Mouse (Mus musculus) forelimb bud, embryonic 11.5 days (tissue): ENCODE measurements around the gene Tmem234.

Source experiments
- DNase-seq: peaks from one replicate; pipeline ENCODE4 v3.0.0-alpha.2; 2012; ENCODE audit warnings: low read depth, low spot score

The Tmem234 gene

DNA sequence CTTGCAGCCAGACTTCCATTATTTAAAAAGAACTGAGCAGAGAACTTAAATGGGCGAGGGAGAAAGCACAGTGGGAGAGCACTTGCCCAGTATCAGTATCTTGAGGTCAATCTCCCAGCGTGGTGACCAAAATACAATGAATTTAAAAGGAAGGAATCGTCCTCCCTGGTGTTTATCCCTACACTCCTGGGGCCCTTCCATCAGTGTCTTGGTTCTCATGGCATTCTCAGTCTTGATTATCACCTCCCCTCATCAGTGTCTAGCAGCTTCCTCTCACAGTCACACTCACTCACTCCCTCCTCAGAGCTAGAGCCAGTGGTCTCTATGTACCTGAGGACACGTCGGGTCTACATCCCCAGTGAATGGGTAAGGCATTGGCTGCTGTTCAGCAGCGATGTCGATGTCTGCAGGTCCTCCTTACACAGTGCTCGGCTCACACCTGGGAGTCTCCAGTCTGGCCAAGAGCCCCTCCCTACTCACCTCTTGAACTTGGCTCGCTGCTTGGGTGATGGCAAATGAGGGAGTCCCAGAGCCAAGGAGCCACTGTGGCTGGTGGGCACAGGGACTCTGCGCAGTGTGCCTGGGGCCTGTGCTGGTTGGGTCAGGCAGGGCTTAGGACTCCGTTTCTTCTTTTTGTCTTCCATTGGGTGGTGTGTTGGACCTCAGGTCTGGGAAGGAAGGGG, 21.8 kb downstream of the Tmem234 start:
- no peak for DNase-seq

DNA sequence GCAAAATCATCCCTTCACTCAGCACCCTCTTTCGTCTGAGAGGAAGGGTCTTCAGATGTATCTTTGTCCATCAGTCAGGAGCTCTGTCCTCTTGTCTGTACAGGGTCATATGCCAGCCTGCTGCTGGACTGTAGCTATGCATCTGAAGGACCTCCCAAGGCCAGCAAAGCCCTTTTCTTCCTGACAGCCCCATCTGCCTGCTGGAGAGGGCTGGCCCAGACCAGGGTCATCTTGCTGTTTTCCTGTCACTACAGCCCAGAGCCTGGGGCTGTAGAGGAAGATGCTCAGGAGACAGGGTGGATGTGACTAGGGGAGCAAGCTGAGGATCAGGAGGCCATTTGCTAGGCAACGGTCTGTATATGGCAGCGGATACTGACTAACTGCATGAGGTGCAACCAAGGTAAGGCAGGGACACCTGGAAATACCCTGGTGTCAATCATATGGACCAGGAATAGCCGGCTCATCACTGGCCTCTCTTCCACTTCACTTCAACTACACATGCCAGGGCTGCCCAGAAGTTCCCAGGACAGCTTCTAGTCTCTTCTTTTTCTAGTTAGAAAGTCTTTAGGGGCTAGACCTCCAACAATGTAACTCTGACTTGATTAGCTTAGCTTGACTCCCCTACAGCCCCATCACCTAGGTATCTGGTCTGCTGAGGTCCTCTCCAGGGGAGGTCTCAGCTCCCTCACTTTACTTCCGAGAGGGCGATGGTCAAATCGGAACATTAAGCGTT, 22.5 kb downstream of the Tmem234 start:
- DNase-seq = no peak

DNA sequence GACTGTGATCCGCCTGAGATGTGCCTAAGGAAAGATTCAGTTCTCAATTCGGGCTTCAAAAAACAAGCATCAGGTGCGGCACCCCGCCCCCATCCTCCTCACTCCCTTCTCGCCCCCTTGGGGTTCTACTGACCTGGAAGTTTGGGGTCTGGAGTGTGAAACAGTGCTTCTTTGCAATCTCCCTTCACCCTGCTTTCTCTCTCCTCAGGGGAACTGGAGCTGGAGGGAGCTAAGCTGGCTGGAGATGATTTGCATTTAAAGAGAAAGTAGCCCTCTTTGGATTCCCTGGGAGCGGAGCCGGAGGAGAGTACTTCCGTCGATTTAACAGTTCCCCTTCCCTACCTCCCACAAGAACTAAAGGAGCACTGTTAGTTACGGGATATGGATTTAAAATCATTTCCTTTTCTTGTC, 23.2 kb downstream of the Tmem234 start, which contains the start of gene Ccdc28b:
Gene Ccdc28b (minus strand): TSS at position 267 of the 411 bp plus-strand sequence.
- no peak for DNase-seq

DNA sequence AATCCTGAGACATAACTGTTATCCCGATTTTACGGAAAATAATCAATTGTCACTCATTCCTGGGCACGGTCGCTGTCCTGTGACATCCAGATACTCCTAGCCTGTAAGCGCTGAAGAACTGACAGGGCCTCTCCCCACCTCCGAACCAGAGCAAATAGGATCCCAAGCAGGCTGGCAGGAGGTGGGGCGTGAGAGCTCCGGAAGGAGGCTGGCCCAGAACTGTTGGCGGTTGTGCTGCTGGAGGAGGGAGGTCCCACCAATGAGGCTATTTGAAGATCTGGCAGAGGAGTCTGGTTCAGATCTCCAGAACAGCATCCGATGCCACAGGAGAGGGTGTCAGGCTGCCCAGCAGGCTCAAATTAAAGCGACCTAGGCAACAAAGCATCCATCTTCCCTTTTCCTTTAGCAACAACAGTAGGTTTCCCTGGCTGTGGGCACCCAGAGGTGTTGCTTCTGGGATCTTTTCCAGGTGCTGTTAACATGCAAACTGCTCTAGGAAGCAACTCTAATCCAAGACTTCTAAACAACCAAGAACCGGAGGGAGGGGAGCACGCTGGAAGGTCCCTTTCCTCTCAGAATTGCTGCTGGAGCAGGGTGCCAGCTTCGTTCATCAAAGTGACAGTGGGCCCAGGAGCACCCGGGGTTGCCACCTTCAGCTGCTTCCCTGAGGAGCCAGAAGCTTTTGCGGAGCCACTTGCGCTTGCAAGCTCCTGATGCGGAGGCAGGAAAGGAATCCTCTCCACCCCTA, 24.0 kb downstream of the Tmem234 start:
- DNase-seq = peak; percentile 80

DNA sequence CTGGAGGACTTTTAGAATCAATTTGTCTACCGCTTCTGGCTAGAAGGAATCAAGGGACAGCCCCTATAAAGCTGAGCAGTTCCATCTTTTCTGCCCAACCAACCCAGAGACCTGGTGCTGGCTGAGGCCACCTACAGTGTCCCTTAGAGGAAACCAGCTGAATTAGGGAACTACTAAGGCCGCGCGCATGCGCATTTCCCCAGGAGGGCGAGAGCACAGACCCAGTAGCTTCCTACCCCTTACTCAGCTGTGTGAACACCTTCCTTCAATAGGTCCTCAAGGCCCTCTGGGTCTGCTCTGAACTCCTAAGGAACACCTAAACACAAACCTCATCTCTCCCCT, 24.5 kb downstream of the Tmem234 start:
- no peak for DNase-seq

DNA sequence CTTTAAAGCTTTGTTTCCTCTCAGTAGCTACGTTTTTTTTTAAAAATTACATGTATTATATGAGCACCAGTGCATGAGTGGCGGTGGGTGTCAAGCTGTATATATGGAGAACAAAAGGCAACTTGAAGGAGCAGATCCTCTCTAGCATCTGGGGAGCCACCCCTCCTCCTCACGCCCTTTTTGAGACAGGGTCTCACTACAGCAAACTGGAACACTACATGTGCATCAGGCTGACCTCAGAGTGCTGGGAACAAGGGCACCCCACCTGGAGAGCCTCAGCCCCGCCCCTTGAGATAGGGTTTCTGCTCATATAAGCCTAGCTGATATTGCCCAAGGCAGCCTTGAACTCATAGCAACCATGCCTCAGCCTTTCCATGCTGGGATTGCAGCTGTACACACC, 25.0 kb downstream of the Tmem234 start:
- DNase-seq = no peak

DNA sequence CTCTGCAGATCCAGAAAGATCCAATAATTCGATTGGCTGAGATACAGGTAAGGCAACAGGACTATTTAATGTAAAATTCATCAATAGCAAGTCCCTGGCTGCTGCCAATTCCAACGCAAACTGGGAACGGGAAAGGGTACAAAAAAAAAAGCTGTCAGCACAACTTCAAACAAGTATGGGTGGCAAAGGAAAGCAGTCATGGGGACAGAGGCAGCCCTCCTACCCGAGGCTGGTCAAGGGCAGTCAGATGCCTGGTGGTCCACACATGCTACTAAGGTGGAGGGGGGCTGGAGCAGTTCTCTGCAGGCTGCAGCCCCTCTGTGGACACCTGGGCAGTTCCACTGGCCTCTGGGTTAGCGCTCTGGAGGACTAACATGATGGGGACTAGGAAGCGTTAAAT, 25.6 kb downstream of the Tmem234 start:
- DNase-seq = no peak

DNA sequence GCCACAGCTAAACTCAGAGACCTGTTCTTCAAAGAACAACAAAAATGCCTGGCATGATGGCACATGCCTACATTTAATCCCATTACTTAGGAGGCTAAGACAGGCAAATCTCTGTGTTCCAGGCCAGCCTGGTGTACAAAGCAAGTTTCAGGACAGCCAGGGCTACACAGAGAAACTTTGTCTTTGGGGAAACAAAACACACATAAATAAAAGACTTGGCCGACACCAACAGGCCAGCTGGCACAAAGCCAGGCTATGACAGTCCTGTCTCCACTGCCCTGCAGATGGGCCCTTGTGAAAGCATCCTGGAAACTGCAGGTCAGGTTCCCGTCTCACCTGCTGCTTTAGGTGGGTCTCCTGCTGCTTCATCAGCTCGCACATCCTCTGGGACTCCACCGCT, 30.5 kb downstream of the Tmem234 start:
- no peak for DNase-seq

DNA sequence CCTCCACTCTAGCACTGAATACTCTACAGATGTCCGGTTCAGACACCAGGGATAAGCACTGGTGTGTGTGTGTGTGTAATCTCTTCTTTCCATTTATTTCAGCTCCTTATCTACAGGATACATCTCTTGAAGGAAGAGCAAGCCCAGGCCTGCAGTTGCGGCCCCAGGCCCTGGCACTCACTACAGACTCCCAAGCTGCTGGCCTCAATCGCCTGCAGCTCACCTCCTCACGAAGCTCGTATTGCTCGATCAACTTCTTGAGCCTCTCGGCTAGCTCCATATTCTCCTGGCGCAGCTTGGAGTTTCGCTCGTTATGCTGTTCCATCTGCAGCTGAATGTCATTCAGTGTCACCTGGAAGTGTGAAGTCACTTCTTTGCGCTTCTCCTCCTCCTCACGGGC, 31.4 kb downstream of the Tmem234 start:
- DNase-seq = no peak

DNA sequence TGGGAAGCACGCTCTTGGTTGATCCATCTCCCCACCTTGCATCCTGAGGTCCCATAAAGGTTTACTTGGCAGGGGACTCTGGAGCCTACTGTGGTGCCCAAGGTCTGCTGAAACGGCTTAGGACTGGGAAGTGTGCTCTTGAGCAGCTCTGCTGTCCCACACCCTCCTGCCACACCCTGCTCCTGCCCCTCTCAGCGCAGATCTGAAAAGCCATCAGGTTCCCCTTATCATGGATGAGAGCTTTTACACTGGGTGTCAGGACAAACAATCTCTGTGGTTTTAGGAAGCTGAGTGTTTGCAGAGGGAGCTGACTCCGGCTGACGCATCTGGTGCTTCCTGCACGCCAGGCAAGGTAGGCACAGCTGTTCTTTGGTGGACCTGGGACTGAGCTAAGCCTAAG, 33.4 kb downstream of the Tmem234 start:
- no peak for DNase-seq

DNA sequence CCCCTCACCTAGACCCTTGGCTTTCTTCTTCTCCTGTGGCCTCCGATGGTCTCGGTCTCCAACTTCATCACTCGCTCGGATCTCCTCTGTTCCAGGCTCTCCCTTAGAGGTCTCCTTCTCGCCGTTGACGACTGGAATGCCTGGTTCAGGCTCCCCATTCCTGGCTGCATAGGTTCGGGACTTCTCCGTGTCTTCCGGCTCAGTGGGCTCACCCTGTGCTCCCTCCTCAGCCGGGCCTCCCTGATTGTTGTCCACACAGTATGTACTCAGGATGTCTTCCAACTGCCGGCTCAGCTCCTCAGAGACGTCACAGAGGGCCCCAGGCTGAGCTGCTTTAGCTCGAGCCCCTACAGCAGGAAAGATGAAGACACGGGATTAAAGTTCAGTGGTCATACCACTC, 38.8 kb downstream of the Tmem234 start:
- no peak for DNase-seq

DNA sequence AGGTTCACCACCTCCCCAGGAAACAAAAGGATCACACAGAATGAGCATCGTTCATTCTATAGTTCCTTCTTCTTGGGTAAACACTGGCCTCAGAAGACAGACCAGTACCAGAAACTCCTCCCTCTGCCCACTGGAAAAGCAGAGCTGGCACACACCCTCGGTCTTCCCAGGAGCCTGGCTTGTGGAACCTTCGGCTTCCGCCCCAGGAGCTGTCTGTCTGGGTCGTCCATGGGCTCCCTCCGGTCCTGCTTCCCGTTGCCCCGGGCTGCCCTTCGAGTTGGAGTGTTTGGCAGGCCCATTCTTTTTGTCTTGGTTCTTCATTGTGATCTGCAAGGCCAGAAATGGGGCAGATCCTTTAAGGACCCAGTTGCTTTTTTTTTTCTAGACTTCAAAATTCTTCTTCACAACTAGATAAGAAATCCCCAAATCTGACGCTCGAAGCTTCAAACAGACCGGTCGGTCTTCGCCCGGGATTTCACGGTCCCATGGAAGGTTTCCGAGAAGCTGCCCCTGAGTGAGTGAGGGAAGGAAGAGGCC, 39.7 kb downstream of the Tmem234 start:
- DNase-seq = no peak

DNA sequence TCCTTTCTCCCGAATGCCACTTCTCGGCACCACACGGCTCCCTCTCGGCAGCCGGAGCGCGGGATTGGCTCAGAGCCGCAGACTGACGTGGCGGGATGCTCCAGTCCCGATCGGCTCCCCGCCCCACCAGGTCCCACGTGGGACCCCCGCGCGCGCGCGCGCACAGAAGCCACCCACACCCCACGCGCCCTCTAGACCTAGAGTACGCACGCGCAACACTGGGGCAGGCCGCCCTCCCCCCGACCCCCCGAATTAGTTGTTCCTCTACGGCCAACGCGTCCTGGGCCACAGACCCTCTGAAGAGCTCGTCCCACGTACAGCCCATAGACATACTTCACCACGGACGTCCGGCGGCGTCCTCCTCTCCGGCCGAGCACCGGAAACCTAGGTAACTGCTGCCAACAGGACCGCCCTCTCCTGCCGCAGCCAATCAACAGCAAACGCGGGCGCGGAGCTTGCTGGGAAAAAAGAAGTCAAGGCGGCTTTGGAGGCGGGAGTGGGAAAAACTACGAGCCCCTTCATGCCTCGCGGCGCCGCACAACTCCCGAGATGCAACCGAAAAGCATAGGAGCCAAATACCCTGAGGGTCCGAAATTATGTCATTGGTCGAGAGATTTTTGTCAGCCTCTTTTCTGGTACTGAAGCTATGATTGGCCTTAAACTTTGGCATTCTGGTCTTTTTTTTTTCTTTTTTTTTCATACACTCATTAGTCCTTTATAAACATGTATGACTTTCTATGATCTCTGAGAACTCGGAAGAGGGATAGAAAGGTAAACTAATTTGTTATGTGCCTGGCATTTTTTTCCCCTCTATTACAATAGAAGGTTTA, 40.4 kb downstream of the Tmem234 start, which contains the start of gene Txlna:
Gene Txlna (minus strand): TSS at position 428 of the 830 bp plus-strand sequence.
- DNase-seq = peak; percentile 99

DNA sequence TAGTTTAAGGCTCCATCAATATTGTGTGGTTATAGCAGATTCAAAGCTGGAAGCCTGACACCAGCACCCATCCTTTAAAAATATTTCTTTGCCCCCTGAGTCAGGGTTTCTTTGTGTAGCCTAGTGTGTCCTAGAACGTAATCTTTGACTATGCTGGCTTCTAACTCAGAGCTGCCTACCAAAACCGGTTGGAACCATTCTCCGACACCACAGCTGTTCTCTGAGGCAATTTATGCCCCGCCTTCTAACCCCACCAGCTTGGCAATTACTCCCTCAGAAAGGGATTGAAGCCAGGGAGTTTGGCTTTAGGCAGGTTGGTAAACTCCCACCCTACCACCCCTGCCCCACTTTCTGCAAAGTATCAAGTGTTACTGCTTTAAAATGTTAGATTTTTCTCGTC, 41.3 kb downstream of the Tmem234 start:
- DNase-seq = no peak

DNA sequence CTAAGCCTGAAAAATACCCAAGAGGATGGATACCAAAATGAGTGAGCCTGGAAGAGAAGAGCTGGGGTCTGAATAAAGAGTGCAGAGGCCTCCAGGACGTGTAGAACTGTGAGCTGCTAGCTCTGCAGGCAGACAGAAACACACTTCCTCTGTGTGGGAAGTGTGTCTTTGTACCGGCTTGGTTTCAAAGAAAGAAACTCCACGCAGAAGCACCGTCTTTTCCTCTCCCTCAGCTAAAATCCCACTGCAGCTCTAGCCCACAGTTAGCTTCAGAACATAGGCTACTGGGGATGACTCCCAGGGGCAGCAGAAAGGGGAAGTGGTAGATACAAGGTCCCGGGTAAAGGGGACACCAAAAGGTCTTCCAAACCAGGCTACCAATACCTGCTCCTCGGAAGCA, 44.7 kb downstream of the Tmem234 start:
- no peak for DNase-seq

DNA sequence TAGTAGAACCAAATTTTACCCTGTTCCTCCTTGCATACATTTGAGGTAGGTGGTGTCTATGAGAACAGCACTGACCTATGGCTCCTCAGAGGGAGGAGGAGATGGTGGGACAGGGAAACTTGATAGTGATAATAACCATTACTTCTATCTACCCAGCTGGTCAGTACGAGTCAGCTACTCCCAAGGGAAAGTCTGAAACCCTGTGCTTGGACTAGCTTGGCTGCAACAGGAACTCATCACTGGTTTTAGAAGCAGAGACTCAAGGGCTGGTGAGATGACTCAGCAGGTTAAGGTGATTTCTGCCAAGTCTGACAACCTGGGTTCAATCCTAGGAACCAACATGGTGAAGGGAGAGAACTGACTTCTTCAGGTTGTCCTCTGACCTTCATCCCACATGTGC, 48.2 kb downstream of the Tmem234 start:
- no peak for DNase-seq

DNA sequence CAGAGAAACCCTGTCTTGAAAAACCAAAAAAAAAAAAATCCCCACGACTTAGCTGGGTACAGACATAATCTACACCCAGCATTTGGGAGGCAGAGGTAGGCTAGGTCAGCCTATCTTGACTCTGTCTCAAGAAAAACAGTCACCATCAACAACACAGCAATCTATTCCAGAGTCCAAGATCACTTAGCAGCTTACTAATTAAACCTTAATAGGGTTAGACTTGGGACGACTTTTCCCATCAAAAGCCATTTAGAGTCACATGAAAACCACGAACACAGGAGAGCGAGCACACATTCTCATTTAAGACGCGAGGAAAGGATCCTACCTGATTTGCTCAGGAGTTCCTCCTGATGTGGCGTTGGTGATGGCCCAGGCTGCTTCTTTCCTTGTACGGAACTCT, 49.9 kb downstream of the Tmem234 start:
- DNase-seq = no peak

DNA sequence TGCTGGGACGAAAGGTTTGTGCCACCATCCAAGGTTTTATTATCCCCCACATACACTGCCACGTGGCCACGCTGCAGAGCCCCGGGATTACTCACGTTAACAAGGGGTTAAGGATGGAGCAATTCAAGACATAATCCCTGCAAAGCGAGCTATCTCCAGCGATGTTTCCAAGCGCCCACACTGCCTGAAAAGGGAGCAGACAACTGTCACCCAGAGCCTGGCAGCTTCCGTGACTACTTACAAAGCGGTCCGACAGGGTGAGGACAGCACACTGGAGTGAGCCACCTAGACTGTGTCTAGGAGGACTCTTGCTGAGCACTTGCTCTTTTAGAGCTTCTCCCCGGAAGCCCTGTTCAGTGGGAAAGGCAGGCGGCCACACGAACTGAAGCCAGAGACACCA, 54.3 kb downstream of the Tmem234 start:
- no peak for DNase-seq

DNA sequence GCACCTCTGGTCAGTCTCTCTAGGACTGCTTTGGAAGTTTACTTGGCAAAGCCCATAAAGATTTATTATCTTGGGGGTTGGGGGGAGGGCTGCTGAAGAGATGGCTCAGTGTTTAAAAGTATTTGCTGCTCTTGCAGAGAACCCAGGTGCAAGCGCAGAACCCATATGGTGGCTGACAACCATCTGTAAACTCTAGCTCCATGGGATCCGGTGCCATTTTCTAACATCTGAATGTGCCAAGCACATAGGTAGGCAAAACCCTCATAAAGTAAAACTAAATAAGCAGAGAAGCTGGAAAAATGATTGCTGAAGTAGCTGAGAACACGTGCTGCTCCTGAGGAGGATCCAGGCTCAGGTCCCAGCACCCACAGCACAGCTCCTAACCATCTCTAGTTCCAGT, 61.1 kb downstream of the Tmem234 start:
- DNase-seq = no peak

DNA sequence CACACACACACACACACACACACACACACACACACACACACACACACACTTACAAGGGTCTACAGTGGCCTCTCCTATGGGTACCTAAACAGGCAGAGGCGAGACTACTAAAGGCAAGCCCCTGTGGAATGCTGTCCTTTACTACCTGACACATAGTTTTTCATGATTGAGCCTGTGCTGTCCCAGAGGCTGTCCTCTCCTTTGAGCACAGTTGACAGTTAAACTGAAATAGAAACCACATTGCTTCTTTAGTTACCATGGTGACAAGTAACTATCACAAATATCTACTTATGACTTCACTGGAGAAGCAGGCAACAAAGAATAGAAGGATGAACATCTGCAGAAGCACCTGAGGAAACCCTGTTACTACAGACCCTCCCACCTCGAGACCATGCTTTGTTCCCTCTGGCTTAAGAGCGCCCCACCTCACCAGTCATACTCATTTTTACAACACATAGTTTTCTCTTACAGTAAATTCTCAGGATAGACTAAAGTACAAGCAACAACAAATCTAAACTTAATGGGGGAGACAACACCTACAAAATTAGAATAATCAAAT, 61.9 kb downstream of the Tmem234 start:
- DNase-seq = no peak

DNA sequence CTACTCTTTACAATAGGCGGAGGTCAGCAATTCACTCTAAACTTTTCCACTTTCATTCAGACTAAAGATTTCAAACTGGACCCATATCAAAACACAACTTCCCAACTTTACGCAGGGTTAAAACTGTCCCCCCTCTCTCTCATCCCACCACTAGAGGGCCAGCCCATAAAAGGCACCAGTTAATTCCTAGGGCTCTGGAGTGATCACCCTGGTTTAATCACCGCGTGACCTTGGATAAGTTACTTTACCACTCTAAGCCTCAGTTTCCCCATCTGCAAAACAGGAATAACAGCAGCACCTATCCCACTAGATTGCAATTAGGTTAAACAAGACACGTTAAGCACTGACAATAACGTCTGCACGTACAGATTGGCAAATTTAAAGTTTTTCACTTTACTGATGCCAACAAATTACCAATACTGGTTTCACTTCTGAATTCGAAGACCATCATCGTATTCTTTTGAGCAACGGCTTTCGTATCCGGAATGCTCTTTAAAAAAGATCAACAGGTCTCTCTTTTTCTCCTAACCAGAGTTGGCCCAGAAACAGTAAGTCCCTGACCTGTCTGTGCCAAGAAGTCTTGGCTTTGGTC, 71.1 kb downstream of the Tmem234 start:
- peak; percentile 53 for DNase-seq
